Mouse (Mus musculus) monocyte, adult 5-6 weeks (primary cell): ENCODE measurements at regions not wholly inside any gene's neighbourhood (a gene's known extent, or its start where the extent isn't known, plus 50 kb on each side); places are given as distances from the start of the nearest gene placed in this dataset.

ENCODE experiments used
- ATAC-seq: fragments of 153-309, 156-312 bp; replicated peaks from 2 replicates; pipeline ENCODE4 v1.8.0; 2017; ENCODE audit warnings: mild to moderate bottlenecking; ENCODE audit not compliant: low TSS enrichment, insufficient number of reproducible peaks, severe bottlenecking, poor library complexity, low FRiP score

DNA sequence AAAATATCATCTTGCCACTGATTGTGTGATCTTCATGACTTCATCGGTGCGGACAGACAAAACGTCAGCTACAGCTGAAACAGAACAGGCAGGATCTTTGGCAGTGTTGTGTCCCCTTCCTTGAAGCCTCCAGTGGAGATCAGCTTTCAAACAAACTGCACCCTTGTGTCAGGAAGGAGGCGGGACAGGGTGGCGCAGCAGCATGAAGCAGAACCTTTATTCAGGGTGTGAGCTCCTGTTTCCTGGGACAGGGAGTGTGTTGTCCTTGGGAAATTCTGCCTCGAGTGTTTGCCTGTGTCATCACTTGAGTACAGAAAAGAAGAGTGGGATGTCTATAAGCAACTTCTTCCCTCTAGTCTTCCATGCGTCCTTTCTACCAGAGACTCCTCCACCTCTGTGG, 232.7 kb upstream of the A1bg start:
- no peak for ATAC-seq

GRCm38 (mm10) chr15:61154166-61154565, 231.4 kb upstream of the A1bg start:
- no peak for ATAC-seq

- no peak for ATAC-seq
Measured at GRCm38 (mm10) chr15:61142851-61143250, 220.0 kb upstream of the A1bg start.

DNA sequence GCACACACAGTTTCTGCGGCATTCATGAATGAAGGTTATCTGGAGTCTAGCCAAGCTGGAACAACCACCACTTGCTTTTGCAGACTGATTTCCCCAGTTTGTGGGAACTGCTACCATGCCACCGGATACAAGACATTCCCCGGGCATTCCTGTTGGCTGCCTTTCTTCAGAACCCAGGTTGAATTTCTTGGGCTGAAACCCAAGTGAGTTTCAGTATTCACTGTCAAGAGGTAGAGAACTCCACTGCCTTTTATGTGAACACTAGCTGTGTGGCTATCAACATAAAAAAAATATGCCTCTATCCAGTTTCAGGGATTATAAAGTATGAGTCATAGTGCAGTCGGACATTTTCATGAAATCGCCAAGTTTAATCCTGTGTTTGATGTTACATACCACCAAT, 216.3 kb upstream of the A1bg start:
- ATAC-seq: no peak

DNA sequence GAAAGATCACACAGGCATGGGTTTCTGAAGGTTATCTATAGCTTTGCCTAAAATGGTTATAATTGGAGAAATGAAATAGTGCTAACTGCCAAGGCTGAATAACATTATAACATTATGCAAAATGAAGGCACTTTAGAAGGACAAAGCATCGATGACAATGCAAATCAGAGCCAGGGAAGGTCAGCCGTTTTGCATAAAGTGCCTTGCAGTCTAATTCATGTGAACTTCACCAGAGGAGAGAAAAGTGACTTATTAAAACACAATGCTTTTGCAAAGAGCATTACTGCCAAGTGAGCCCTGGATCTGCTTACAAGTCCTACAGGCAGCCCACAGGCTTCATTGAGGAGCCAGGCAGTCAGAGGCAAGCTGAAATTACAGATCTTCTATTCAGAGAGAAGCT, 214.0 kb upstream of the A1bg start:
- ATAC-seq: no peak

DNA sequence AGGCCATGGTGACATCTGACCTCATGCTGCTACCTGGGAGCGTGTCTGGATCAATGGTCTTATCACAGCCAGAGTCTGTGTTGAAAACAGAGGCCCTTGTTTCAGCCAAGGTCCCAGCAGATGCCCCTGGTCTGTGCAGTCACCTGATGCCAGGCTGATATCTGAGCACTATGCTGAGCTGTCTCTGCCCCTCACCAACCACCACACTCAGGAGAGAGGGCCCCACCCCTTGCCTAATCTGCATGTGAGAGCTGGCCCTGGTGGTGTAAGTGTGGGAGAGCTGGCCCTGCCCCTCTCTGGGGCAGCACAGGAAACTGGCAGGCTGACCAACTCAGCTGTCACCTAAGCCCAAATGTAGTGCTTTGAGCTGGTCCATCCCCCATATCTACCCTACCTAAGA, 210.5 kb upstream of the A1bg start:
- ATAC-seq: no peak

- no peak for ATAC-seq
Measured at GRCm38 (mm10) chr15:61127971-61128370, 205.2 kb upstream of the A1bg start.

DNA sequence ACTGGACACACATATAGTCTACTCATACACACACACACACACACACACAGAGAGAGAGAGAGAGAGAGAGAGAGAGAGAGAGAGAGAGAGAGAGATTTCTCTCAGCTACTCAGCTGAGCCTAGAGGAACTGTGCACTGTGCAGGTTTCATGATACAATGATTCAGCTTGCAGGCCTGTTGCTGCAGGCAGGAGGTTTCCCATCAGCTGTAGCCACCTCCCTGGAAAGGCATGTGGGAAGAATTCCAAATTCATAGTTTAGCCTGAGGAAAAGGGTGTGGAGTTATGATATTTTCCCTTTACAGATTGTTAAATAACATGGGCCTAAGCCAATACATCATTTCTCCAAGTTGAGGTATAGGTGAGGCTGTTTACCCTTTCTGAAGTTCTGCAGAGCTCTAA, 204.3 kb upstream of the A1bg start:
- no peak for ATAC-seq

DNA sequence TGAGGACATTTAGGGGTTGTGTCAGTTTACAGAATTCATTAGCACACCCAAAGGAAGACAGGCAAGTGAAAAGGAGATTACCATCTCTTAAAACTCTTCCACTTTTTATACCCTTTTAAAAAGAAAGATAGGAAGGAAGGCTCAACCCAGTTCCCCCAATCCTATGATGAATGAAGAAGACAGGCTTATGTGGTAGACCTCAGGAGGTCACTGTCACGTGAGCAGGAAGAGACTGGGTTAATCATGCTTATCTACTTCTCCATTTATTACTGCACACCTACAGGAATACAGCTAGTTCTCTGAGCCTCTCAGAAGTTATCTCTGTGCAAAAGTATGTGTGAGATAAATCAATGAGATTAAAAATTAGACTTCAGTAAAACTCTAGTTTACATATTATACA, 194.1 kb upstream of the A1bg start:
- no peak for ATAC-seq

- no peak for ATAC-seq
Measured at GRCm38 (mm10) chr15:61109429-61110128, 186.8 kb upstream of the A1bg start.

DNA sequence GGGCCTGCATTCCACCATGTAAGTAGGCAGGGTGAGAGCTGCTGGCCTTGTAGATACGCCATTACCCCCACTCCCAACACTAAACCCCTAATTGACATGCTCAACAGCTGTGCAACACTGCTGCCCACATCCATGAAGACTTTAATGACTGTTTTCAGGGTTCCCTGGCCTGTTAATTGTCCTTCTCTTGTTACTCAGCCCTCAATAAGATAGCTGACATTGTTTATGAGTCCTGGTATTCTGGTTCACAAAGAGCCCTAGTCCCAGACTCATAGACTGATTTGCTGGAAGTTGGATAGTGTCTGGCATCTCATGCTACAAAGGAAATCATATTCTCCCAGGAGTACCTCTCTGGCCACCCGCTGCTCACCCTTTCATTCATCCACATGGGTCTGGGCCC, 186.1 kb upstream of the A1bg start:
- no peak for ATAC-seq

- no peak for ATAC-seq
Measured at GRCm38 (mm10) chr15:61102421-61103412, 179.9 kb upstream of the A1bg start.

DNA sequence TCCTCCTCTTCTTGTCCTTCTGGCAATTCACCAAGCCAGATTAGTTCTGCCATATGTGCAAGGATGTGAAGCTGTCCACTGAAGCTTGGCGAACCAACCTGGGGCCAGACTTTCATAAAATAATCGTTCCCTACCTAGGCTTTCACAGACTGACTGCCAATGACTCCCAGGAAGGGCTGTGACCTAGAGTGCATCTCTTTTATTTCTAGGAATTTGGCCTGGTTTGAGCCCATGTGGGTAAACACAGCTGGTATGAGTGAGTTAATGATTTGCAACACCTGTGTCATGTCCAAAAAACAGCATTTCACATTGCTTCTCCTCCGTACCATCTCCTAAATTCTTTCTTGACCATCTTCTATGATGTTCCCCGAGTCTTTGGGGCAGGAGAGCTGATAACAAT, 178.0 kb upstream of the A1bg start:
- ATAC-seq: no peak

DNA sequence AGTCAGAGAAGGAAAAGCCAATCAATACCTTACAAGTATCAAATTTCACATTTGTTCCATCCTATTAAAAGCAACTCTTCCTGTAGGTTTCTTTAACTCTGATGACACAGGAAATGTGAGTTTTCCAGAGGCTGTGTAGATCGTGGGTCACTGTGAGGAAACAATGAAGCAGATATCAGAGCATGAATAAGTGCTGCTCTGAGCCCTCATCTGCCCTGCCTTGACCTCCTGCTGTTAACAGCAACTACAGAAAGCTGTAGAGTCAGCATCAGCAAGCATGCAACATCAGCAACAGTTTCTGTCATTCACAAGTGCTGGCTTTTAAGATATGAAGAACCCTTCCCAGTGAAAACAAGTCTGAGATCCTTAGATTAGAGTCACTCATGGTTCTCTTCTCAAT, 176.2 kb upstream of the A1bg start:
- no peak for ATAC-seq

DNA sequence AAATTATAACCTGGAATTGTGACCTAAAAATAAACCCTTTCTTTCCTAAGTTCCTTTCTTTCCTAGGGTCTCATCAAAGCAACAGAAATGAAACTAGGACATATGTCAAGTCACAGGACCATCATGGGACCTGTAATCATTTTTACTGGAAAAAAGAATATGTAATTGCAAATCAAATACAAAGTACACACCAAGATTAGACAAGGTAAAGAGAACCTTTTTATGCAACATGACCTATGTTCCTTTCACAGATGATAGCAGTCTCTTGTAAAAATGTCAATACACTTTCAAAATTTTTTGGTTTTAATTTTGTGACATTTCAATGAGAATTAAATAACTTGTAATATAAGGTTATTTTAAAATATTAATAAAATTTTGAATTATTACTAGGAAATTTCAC, 175.7 kb upstream of the A1bg start:
- ATAC-seq: no peak

DNA sequence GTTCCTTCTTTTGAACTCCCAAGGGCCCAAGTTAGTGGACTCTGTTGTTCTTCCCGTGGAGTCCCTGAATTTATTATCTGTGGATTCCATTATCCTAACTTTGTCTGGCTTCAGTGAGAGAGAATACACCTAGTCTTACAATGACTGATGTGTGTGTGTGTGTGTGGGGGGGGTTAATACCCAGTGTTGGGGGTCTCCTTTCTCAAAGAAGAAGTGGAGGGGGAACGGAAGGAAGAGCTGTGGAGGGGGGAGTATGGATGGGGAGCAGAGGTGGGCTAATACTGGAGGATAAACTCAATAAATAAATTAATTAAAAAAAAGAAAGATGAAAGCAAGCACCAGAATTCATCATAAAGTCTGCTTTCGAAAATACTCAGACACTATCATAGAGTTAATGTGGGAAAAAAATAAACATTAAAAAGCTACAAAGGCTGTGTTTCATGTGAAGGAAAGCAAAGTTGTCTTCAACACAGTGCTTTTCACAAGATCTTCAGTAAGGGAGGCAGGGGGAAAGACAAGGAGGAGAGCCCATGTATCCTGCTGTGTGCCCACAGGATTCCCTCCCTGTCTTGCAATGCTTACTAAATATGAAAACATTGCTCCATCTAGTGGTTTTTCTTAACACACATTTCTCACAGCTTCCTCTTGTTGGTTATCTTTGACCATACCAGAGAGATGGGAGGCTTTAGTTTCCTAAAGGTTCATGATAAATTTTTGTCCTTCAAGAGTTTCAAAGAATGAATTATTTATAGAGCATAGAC, 173.4 kb upstream of the A1bg start:
- no peak for ATAC-seq

GRCm38 (mm10) chr15:61055017-61055609, 132.3 kb upstream of the A1bg start:
- ATAC-seq: no peak

DNA sequence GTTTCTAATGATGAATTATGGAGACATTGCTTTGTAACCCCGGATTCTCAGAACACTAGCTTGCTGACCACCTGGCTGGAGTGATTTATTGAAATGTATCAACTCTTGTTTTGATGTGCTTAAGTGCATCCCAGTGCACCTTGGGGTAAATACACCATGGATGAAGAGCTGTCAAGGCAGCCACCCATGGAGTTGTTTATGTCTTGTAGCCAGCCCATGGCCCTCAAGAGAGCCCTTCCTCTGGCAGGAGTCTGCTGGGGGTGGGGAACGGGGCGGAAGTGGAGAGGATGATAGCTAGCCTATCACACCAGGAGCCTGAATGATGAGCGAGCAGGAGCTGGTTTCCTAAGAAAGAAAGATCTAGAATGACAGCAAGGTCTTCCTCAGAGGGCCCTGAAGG, 128.6 kb upstream of the A1bg start:
- no peak for ATAC-seq

DNA sequence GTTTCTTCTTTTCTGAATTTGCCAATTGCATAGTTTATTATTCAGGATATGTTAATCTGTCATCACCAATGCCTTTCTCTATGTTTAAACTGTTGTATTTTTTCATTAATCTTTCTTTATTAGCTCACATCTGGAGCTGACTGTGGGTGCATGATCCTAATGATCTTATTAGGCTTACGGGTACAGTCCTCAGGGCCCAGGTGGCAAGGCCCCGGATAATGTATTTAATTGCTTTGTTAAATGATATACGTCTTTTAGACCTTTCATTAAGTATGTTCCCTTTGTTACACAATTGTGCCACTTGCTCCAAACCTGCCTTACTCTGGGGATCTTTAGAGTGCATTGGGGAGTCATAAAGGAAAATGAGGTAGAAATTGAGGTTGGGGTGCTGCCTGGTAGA, 86.7 kb upstream of the A1bg start:
- ATAC-seq: no peak
